Mouse (Mus musculus) midbrain, embryonic 12.5 days (tissue): ENCODE results near the gene Abce1. TPM values are rescaled to one million over a fixed set of nuclear protein-coding genes. Genes with fewer than 3 reads are reported as not detected.
"Not testable (repeated sequence)": the region's sequence is repeated elsewhere in the genome, so short reads cannot be mapped to it uniquely, and the experiment has no call there.

ENCODE experiments used
- ATAC-seq: fragments of 200-750 bp; cut with Nextera tagmentation; 2 replicates; pipeline ENCODE4 v1.8.0; 2017; ENCODE audit warnings: low read depth, moderate TSS enrichment, moderate library complexity; ENCODE audit not compliant: low FRiP score
- H3K27ac ChIP-seq: fragments of 300-500 bp; sonication (generic); replicated peaks from 2 replicates; pipeline ENCODE4 v1.5.1; 2016; ENCODE audit warnings: mild to moderate bottlenecking
- H3K27me3 ChIP-seq: fragments of 300-500 bp; sonication (generic); 2 replicates; pipeline ENCODE4 v1.6.1; 2016; ENCODE audit warnings: mild to moderate bottlenecking
- H3K36me3 ChIP-seq: fragments of 300-500 bp; sonication (generic); 2 replicates; pipeline ENCODE4 v1.6.1; 2016
- H3K4me1 ChIP-seq: fragments of 300-500 bp; sonication (generic); 2 replicates; pipeline ENCODE4 v1.6.1; 2016
- H3K4me2 ChIP-seq: fragments of 300-500 bp; sonication (generic); replicated peaks from 2 replicates; pipeline ENCODE4 v1.6.1; 2016; ENCODE audit warnings: mild to moderate bottlenecking, moderate library complexity
- H3K4me3 ChIP-seq: fragments of 300-500 bp; sonication (generic); 2 replicates; pipeline ENCODE4 v1.5.1; 2016; ENCODE audit warnings: mild to moderate bottlenecking
- H3K9ac ChIP-seq: fragments of 300-500 bp; sonication (generic); replicated peaks from 2 replicates; pipeline ENCODE4 v1.6.1; 2016; ENCODE audit warnings: mild to moderate bottlenecking, moderate library complexity
- H3K9me3 ChIP-seq: fragments of 300-500 bp; sonication (generic); 2 replicates; pipeline ENCODE4 v1.6.1; 2016; ENCODE audit warnings: mild to moderate bottlenecking
- WGBS: fragments of 180-500 bp; shearing (Covaris S2); methylation state at CpG from one replicate; pipeline ENCODE4 v1.1.7; 2016; 5-methylcytosine and 5-hydroxymethylcytosine counted together
- polyA plus RNA-seq: library from polyadenylated mRNA; unstranded; fragments of >200 nt; fragmentation: Nextera tagmentation; extraction: Ambion mirVana; gene quantifications from 2 replicates; pipeline ENCODE4 v1.2.1, GENCODE M21; 2016

Abce1 gene
- polyA plus RNA-seq, 1 experiment from 2014 or later = 108 TPM

DNA sequence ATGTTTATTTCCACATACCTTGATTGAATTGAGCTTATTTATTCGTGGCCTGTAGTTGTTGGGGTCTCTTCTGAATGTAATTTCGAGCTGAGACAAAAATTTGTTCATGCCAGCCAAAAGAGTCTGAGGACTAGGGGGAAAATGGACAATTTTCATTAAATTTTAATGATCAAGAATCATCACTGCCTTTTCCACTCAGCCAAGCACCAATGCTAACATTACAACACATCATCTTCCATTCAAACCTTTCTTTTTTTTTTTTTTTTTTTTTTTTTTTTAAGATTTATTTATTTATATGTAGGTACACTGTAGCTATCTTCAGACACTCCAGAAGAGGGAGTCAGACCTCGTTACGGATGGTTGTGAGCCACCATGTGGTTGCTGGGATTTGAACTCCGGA, 25.6 kb downstream of the Abce1 start:
- not testable (repeated sequence) for H3K4me1 ChIP-seq, H3K4me3 ChIP-seq, H3K27ac ChIP-seq, H3K4me2 ChIP-seq, ATAC-seq, H3K9me3 ChIP-seq, H3K9ac ChIP-seq, H3K27me3 ChIP-seq
- WGBS = 95% methylated on average over 5 of the region's 5 CpGs
- peaks cover 76% of the 10 kb centered on the region for H3K36me3 ChIP-seq

- H3K4me3 ChIP-seq = peak overlapping the region; percentile 32
- peak overlapping the region; percentile 54 for H3K4me2 ChIP-seq
- peaks cover 41% of the 10 kb centered on the region for H3K36me3 ChIP-seq
- 0 out of 2 replicates have a peak, but pooled peaks cover 6% of the 10 kb centered on the region for H3K4me1 ChIP-seq
- 49% methylated on average over 2 of the region's 2 CpGs for WGBS
- peak overlapping the region; percentile 46; the same call in 1 of the 2 replicates for H3K9ac ChIP-seq
- no peaks in the 10 kb centered on the region for H3K9me3 ChIP-seq
- no peaks in the 10 kb centered on the region for H3K27me3 ChIP-seq
- H3K27ac ChIP-seq = no peak overlapping the region
- ATAC-seq = no peak
These were observed 30.6 kb downstream of the Abce1 start for GRCm38 (mm10) chr8:79680965-79681364.

DNA sequence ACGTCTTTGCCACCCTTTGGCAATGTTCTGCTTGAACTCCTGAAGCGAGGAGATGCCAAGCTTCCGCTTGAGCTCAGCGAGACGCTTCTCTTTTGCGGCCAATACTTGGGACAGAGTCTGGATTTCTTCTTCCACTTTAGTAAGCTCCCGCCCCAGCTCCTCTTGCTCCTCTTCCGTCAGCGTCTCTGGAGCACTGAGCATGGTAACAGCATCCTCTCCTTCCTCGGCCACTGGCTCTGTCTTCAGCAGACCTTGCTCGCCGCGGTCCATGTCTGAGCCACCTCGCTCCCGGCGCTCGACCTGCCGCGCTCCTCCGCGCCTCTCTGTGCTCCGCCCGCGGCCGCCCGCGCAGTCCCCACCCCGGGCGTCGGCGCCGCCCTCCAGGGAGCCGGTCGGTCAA, 31.0 kb downstream of the Abce1 start:
- Histone ChIP-seq H3K27ac (no peak overlapping the region), H3K27me3 (no peaks in the 10 kb centered on the region), H3K9ac (peak overlapping the region; percentile 46), H3K4me2 (peak overlapping the region; percentile 54), H3K4me1 (0 out of 2 replicates have a peak, but pooled peaks cover 6% of the 10 kb centered on the region), H3K4me3 (peak overlapping the region; percentile 32), H3K36me3 (peaks cover 37% of the 10 kb centered on the region), H3K9me3 (no peaks in the 10 kb centered on the region)
- WGBS = 13% methylated on average over 34 of the region's 34 CpGs
- ATAC-seq = peak; percentile 72; the same call in 1 of the 2 replicates

DNA sequence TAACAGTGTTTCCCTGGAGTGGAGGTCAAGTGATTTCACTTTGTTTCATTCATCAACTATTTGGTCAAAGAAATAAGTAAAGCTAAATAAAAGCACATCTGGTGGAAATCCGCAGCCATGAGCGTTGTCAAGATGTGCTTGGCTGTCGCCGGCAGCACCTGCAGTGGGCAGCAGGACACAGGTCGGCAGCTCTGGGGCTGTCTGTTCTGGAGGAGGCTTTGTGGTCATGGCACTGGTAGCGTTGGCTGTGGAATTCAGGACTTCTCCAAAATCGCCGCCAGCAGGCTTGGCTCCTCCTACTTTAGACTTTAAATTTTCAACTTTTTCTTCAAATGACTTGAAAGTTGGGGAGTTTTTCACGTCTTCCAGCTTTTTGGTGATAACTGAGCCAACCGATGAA, 31.5 kb downstream of the Abce1 start:
- H3K4me3 ChIP-seq, H3K4me1 ChIP-seq, H3K27me3 ChIP-seq, H3K27ac ChIP-seq, H3K9ac ChIP-seq, ATAC-seq, H3K9me3 ChIP-seq: not testable (repeated sequence)
- 45% methylated on average over 10 of the region's 10 CpGs for WGBS
- Histone ChIP-seq H3K36me3 (peaks cover 34% of the 10 kb centered on the region), H3K4me2 (peak overlapping the region; percentile 54)

GRCm38 (mm10) chr8:79679005-79679404, 32.5 kb downstream of the Abce1 start:
- Histone ChIP-seq H3K27ac (no peak overlapping the region), H3K4me1 (0 out of 2 replicates have a peak, but pooled peaks cover 6% of the 10 kb centered on the region), H3K27me3 (no peaks in the 10 kb centered on the region), H3K9me3 (no peaks in the 10 kb centered on the region), H3K9ac (no peak overlapping the region), H3K4me2 (no peak overlapping the region), H3K36me3 (peaks cover 31% of the 10 kb centered on the region), H3K4me3 (no peak overlapping the region)
- WGBS = 67% methylated on average over 5 of the region's 5 CpGs
- no peak for ATAC-seq

DNA sequence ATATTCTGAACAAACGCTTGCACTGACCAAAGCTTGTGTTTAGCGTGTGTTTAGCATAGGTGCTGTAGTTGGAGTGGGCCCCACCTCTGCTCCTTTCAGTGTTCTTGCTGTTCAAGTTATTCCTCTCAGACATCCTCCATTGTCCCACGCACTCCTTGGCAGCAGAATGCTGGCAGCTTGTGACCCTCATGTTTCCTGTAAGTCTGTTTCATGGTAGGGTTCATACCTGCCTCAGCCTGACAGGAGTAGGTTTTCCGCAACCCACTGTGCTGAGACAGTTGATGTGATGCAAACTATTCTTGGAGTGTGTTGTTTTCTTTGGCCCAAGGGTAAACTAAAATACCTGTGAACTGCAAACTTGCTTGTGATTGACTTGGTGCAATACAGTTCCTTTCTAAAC, 35.1 kb downstream of the Abce1 start:
- Histone ChIP-seq H3K27ac (no peak overlapping the region), H3K27me3 (no peaks in the 10 kb centered on the region), H3K9me3 (no peaks in the 10 kb centered on the region), H3K4me3 (no peak overlapping the region), H3K4me2 (no peak overlapping the region), H3K9ac (no peak overlapping the region), H3K4me1 (0 out of 2 replicates have a peak, but pooled peaks cover 6% of the 10 kb centered on the region), H3K36me3 (peaks cover 33% of the 10 kb centered on the region)
- ATAC-seq = no peak
- WGBS = 92% methylated on average over 4 of the region's 4 CpGs

DNA sequence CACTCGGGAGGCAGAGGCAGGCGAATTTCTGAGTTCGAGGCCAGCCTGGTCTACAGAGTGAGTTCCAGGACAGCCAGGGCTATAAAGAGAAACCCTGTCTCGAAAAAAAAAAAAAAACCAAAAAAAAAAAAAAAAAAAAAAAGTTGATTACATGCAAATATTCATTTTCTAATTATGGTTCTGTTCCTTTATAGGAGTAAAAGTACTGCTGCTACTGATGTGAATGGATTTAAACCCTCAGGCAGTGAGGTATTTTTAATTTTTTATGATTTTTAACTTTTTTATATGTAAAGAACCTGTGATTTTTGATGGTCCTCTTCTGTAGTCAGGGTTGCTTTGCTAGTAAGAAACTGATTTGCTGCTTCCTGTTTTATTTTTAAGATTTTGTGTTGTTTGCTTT, 52.8 kb downstream of the Abce1 start:
- peaks cover 52% of the 10 kb centered on the region for H3K36me3 ChIP-seq
- not testable (repeated sequence) for H3K9ac ChIP-seq, H3K27ac ChIP-seq, H3K4me2 ChIP-seq, H3K4me1 ChIP-seq, H3K9me3 ChIP-seq, H3K27me3 ChIP-seq, ATAC-seq, H3K4me3 ChIP-seq
- WGBS = 98% methylated on average over 3 of the region's 4 CpGs

GRCm38 (mm10) chr8:79653736-79654135, 57.8 kb downstream of the Abce1 start:
- whole genome bisulfite sequencing = 94% methylated on average over 4 of the region's 4 CpGs
- peaks cover 28% of the 10 kb centered on the region; the same call in 1 of the 2 replicates for H3K36me3 ChIP-seq

DNA sequence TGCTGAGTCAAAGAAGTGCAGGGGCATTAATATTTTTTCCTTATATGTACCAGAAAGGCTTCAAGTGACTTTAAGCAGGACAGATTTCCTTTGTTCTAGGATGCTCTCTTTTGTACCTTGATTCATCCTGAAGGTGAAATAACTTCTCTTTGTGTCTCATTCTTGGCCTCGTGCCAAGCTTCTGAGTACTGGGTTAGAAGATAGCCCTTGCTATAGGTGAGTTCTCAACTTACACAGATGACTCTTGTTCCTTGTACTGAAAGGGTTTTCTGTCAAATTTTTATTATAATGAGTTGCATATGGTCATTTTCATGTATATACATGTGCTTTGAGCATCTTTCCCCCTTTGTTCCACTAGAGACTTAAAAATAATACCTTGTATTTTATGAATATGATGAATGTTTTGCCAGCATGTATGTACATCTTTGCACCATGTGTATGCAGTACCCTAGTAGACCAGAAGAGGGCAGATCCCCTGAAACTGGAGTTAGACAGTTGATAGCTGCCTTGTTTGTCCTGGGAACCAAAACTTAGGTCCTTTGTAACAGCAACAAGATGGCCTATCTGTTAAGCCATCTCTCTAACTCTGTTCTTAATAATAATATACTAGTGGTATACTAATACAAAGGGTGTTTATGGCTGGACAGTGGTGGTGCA, 61.3 kb downstream of the Abce1 start:
- no peak overlapping the region for H3K4me3 ChIP-seq
- WGBS = 91% methylated on average over 1 of the region's 1 CpGs
- H3K9ac ChIP-seq = no peak overlapping the region
- peaks cover 36% of the 10 kb centered on the region for H3K36me3 ChIP-seq
- no peak for ATAC-seq
- H3K4me1 ChIP-seq = no peaks in the 10 kb centered on the region
- no peak overlapping the region for H3K27ac ChIP-seq
- H3K4me2 ChIP-seq = no peak overlapping the region
- H3K9me3 ChIP-seq = no peaks in the 10 kb centered on the region
- no peaks in the 10 kb centered on the region for H3K27me3 ChIP-seq

More at GRCm38 (mm10) chr8:79653736-79654135, 57.8 kb downstream of the Abce1 start:
- Histone ChIP-seq H3K9me3 (no peaks in the 10 kb centered on the region), H3K27ac (no peak overlapping the region), H3K9ac (no peak overlapping the region), H3K27me3 (no peaks in the 10 kb centered on the region), H3K4me1 (no peaks in the 10 kb centered on the region), H3K4me3 (no peak overlapping the region), H3K4me2 (no peak overlapping the region)
- ATAC-seq = no peak

GRCm38 (mm10) chr8:79649569-79649968, 62.0 kb downstream of the Abce1 start:
- no peak for ATAC-seq
- Histone ChIP-seq H3K4me2 (no peak overlapping the region), H3K27me3 (no peaks in the 10 kb centered on the region), H3K9ac (no peak overlapping the region), H3K36me3 (peaks cover 37% of the 10 kb centered on the region), H3K9me3 (no peaks in the 10 kb centered on the region), H3K4me1 (no peaks in the 10 kb centered on the region), H3K27ac (no peak overlapping the region), H3K4me3 (no peak overlapping the region)
- 97% methylated on average over 4 of the region's 4 CpGs for WGBS

- peak overlapping the region; percentile 90; the same call in 1 of the 2 replicates for H3K9ac ChIP-seq
These were observed 70.4 kb downstream of the Abce1 start for GRCm38 (mm10) chr8:79641119-79641518.

GRCm38 (mm10) chr8:79639586-79640451, 71.7 kb downstream of the Abce1 start, which contains the start of gene Otud4:
TSS of gene Otud4 (plus strand) at chr8:79639618.
- H3K4me1 ChIP-seq = peaks cover 28% of the 10 kb centered on the region
- no peaks in the 10 kb centered on the region for H3K9me3 ChIP-seq
- peak within 1 kb of the TSS; percentile 90 for H3K9ac ChIP-seq
- peak within 1 kb of the TSS; percentile 94 for H3K4me3 ChIP-seq
- peak; percentile 73 for ATAC-seq
- H3K27ac ChIP-seq = peak within 1 kb of the TSS; percentile 95
- no peaks in the 10 kb centered on the region; the same call in 1 of the 2 replicates for H3K27me3 ChIP-seq
- H3K36me3 ChIP-seq = peaks cover 7% of the 10 kb centered on the region
- under 1% methylated on average over 102 of the region's 103 CpGs for WGBS
- H3K4me2 ChIP-seq = peak within 1 kb of the TSS; percentile 63

More at GRCm38 (mm10) chr8:79641119-79641518, 70.4 kb downstream of the Abce1 start:
- Histone ChIP-seq H3K36me3 (peaks cover 18% of the 10 kb centered on the region), H3K9me3 (no peaks in the 10 kb centered on the region), H3K4me1 (peaks cover 28% of the 10 kb centered on the region), H3K4me3 (peak overlapping the region; percentile 94), H3K27ac (no peak overlapping the region), H3K27me3 (no peaks in the 10 kb centered on the region; the same call in 1 of the 2 replicates), H3K4me2 (peak overlapping the region; percentile 63)
- no peak for ATAC-seq
- 35% methylated on average over 1 of the region's 1 CpGs for WGBS
